Mouse (Mus musculus) spleen, postnatal 0 days (tissue): ENCODE measurements around the gene Il1r2. TPM values are rescaled to one million over a fixed set of nuclear protein-coding genes. Genes with fewer than 3 reads are reported as not detected.

Source experiments
- polyA plus RNA-seq: library from polyadenylated mRNA; unstranded; fragments of >200 nt; fragmentation: Nextera tagmentation; extraction: Ambion mirVana; gene quantifications from 2 replicates; pipeline ENCODE4 v1.2.1, GENCODE M21; 2015

Il1r2 gene
- polyA plus RNA-seq, result 13.2 and 17.9 TPM in 2 replicates

DNA sequence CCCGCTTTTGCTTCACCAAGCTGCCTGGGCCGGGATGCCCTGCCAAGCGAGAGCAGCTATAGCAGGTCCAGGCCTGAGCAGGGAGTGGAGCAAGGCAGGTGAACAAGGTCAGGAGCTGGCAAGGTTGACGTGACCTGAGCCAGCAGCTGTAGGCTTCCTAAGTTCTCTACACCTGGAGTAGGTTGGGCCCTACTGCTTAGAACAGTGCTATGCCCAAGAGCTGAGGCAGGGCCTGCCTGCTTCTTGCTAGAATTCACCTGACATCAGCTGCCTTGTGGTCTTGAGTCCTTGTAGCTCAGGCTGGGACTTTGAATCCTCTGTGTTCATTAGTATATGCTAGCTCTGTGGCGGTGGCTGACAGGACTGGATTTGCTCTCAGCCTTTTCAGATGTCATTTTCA lies at the start of gene Il1r2:
Gene Il1r2, plus strand, starts transcription at position 301 of the 400 bp plus-strand sequence.

Other genes starting within 250 kb of the Il1r2 start
- gene Map4k4, start 173.2 kb upstream of the Il1r2 start, polyA plus RNA-seq, result 15.3 and 17.4 TPM in 2 replicates
- 3.2 and 3.7 TPM in 2 replicates for gene Il1r1, start 151.0 kb downstream of the Il1r2 start, polyA plus RNA-seq